Mouse (Mus musculus) liver (tissue): ENCODE measurements around the gene Tmed4.

Experiments
- DNase-seq: peaks from one replicate; pipeline ENCODE4 v3.0.0-alpha.2; 2020; ENCODE audit warnings: mixed read lengths

Tmed4 gene

DNA sequence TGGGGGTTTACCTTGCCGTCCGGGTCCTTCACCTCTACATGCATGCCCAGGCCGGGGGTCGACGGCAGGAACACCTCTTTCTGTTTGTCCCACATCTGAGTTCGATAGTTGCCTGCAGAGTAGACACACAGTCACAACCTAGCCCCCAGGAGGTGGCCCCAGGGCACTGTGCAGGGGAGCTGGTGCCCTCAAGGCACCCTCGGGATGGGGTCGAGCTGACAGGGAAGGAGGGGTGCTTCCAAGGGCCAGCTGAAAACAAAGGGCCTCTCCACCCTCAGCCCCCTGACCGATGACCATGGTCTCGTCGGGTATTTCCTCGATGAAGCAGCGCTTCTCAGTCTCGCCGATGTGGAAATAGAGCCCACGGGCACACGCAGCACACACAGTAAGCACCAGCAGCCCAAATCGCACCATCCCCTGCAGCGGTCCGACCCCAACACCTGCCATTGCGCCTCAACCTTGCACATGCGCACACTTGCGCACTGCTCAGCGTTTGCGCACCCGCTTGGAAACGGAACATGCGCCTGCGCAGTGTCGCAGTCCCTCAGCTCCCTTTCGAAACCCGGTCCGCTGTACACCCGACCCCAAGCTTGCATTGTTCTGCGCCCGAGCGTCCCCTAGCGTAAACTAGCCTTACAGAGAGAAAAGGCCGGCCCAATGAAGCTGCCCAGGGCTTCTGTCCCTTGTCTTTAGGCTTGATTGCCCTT lies at the start of gene Tmed4:
Tmed4 (minus strand) TSS at position 484 of the 707 bp plus-strand sequence.
- DNase-seq: peak; percentile 97

DNA sequence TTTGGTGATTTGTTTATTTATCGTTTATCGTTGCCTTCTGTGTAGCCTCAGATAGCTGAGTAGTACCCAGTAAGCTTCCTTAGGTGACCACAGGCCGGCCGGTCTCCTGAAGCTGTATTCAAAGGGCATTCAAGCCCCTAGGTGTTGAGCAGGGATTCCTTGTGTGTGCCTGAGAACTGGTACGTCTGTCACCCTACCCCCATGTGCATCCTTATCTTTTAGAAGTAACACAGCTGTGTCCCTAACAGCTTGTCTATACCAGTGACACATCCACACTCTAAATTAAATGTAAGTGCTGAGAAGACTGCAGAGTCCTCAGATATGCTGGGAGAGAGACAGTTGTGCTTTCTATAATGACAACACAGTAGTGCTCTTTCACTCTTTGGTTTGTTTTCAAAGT lies 48.7 kb upstream of the Tmed4 start:
- DNase-seq: no peak

DNA sequence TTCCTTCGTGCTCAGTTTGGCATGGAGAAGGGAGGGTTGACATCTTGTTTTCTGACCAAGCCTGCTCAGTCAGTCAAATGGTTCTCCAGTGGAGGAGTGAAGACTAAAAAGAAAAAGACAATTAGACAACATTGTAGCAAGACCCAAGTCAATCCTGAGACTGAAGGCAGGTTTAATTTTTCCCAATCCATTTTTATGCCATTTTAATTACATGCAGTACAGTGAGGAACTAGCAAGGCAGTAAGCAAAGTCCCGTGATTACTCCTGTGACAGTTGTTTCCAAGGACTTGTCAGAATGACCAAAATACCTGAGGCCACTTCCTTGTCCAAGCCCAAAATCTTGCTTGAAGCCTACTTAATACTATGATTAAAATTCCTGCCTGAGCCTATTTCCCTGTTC lies 47.4 kb upstream of the Tmed4 start:
- no peak for DNase-seq

DNA sequence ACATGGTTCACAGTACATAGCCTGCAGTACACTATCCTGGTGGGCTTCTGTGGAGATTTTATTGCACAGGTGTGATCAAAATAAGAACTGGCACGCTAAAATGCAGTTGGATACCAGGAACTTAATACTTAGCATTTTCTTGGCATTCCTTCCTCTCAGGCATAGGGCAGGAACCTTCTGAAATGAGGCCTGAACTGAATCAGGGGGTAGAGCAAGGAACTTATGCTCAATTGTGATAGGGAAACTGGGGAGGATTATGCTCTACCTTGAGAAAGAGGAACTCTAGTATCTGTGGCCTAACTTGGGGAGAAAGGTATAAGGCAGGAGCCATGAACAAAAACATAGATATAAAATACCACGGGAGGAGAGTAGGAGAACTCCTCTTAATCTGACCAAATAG lies 44.7 kb upstream of the Tmed4 start:
- DNase-seq: no peak

DNA sequence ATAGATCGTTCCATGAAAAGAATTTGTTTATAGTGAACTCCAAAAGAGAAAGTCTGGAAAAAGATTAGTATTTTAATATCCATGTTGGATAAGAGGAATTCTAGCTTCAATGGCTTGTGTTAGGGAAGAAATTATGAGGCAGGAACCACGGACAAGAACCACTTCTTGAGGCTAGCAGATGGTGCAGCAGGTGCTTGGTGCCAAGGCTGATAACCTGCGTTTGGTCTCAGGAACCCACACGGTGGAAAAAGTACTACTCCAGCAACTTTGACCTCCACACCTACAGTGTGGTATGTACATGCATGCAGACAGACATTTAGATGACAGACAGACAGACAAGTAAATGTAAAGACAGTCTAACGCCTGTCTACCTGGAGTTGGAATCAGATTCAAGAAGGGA lies 43.9 kb upstream of the Tmed4 start:
- no peak for DNase-seq

DNA sequence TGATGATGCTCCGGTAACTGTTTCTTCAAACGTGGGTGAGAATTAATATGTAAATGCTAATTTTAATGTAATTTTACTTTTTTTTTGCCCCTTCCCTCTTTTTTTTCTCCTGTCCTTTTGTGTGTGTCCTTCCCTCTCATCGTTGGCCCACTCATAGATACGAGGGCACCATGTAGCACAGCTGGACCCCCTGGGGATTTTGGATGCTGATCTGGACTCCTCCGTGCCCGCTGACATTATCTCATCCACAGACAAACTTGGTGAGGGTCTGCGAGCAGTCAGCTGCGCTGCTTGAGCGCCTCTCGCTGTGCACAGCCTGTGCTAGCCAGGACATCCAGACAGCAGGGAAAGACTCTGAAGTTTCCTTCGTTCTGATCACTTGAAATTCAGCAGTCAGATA lies 42.2 kb upstream of the Tmed4 start:
- DNase-seq: no peak

DNA sequence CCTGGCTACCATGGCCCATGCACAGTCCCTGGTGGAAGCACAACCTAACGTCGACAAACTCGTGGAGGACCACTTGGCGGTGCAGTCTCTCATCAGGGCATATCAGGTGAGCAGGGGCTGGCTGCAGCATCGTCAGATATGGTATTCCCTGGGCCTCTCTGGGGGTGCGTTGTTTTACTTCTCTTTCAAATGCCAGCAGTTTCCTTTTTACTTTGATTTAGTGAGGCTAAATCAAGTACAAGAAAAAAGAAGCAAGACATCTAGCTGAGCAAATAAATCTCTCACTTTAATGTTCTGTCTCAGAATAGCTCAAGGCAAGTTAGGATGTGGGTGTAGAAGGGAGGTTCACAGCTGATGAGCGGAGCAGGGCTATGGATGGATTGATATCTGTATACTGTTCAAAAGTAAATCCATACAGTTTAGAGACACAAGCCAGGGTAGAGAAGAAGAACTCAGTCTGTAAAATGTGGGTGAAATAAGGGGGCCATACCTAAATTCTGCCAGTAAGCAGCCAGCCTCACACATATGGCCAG lies 39.3 kb upstream of the Tmed4 start:
- DNase-seq: no peak

DNA sequence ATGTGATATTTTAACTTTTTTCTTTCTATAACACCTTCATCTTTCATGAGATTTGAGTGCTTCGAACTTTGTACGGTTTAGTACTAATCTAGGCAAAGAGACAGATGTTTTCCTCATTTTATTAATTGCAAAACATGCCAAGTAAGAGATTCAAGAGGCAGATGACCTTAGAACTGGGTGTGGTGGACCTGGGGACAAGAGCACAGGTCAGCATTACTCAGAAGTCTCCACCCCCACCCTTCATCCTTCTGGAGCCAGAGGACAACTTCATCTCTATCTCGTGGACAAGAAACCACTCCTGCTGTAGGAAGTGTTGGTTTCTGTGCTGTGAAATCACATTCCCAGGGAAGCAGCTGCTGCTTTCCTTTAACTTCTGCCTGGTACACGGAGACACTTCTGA lies 33.5 kb upstream of the Tmed4 start:
- DNase-seq: no peak

DNA sequence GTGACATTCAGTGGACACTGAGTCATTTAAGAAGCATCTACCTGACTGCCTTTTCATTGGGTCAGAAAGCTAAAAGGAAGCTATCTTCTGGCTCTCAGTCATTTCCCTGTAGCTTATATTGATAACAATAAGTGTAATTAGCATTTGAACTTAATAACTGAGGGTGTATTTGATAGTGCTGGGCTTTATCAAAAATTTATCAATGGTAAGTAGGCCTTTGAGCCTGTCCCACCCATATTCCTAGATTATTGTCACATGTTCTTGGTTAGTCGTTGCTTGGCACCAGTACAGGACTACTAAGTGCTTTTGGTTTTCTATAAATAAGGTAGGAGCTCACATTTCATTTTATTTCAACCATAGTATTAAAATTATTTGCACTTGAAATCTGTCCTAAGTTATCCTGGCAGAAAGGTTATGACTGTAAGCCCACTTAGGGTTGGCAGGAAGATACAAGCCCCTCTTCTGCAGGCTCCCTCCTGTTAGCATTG lies 31.3 kb upstream of the Tmed4 start:
- DNase-seq: no peak

DNA sequence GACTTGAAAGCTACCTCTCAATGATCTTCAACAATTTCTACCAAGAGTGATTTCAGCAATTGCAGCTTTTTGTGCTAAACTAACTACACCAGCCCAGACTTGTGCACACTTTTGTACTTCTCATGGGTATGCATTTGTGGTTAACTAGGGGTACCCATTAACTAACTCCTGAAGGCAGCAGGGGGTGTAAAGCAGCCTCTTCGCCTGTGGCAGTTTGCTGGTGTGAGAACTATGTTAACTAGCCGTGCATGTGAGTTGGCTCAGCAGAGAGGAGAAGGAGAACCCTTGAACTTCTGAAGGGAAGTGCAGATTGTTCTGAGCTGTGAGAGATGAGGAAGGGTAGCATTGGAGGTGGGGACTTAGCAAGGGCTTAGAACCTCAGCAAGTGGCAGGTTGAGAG lies 28.1 kb upstream of the Tmed4 start:
- no peak for DNase-seq

DNA sequence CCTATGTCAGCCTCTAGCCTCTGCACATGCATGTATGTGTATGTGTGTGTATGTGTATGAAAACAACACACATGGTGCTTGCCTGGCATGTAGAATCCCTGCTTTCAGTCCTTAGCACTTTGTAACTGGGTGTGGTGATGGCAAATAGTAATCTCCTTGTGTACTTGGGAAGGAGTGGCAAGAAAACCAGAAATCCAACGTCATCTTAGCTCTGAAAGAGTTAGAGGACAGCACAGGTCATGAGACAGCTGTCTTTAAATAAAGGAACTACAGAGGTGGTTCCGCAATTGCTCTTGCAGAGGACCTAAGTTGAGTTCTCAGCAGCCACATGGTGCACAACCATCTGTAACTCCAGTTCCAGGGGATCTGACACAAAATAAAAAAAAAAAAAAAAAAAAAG lies 24.8 kb upstream of the Tmed4 start:
- no peak for DNase-seq

DNA sequence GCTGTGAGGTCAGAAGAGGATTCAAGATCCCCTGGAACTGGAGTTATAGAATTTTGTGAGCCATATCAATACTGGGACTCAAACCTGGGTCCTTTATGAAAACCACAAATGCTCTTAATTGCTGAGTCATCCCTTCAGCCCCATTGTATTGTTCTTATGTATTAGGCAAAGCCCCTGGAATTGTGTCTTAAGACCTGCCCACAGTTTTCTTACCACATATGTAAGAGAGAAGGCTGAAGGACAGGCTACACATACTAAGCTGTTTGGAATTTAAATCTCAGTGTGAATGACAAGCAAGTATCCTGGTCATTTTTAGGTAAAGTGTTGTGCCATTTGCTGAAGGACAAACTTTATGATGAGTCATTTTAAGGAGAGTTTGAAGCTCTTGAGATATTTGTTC lies 21.4 kb upstream of the Tmed4 start:
- no peak for DNase-seq

DNA sequence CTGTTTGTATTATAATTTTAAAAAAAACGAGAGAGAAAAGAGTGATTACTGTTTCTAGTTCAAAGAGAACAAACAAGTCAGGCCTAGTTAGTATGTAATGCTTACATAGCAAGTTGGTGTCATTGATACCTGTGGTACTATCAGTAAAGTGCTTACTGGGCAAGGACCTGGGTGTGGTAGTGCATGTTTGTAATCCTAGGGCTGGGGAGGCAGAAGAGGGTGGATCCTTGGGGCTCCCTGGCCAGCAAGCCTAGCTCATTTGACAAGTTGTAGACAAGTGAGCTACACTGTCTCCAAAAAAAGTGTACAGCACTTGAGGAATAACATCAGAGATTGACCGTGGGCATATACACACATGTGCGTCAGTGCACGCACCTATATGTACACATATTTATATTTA lies 20.0 kb upstream of the Tmed4 start:
- peak; percentile 86 for DNase-seq

DNA sequence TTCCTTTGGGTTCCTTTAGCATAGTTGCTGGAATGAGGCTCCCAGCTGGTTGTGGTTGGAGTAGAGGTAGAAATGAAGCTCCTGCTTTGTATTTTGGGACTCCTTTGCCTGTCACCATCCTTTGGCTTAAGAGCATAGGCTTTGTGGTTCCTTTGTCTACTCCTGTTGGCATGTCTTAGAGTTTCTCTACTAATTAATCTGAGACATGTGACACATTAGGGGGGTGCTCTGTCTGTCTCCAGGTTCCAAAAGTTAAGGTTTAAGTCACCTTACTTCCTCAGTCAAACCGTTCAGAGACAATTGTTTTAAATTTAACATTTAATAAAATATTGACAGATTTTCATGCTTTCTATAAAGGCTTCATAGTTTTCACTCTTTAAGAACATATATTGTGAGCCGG lies 18.9 kb upstream of the Tmed4 start:
- DNase-seq: no peak

DNA sequence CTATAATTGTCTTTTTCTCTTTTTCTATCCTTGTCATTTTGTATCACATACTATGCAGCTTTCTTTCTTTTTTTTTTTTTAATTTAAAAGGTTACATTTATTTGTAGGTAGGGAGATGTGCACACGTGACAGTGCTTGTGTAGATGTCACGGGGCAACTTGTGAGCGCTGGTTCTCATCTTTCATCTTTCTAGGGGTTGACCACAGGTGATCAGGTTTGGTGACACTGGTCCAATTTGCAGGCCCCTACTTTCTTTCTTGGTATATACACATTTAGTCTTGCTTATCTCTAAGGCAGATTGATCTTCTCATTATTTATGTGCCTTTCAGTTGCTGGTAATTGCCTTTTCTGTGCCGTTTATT lies 18.3 kb upstream of the Tmed4 start:
- DNase-seq: no peak

DNA sequence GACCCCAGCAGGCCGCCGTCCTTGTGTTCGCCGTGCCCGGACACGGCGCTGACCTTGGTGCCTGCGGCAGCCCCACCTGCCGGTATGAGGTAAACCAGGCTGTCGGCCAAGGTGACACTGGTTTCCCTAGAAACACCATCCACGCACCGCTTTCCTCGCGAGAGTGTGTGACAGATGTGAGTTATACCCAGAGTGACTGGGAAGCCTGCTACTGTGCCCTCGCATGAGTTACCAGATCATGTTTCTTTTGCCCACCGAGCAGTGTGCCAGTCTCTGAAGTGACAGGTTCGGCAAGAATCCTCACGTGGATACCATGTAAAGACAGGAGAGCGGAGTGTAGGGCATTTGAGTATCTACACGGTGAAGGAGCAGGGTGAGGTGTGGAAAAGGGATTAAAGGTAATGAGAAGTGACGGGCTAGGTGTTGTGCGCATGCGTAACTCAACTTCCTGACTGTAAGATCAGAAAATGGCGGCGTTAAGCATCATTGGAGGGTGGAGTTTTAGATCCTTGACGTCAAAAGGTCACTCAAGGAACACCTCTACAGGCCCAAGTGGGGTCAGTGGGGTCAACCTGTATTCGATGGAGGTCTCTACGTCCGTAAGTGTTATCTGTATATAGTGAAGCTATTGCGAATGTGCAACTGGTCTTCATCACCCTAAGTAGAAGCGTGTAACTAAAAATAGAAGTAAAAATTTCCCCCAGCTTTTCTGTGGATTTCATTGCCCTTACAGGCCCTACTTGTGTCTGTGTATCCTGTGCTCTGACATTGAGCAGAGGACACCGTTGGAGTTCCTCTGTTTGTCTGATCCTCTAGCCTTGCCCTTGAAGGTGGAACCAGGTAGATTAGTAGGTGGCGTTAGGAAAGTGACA lies 17.7 kb upstream of the Tmed4 start:
- peak; percentile 75 for DNase-seq

DNA sequence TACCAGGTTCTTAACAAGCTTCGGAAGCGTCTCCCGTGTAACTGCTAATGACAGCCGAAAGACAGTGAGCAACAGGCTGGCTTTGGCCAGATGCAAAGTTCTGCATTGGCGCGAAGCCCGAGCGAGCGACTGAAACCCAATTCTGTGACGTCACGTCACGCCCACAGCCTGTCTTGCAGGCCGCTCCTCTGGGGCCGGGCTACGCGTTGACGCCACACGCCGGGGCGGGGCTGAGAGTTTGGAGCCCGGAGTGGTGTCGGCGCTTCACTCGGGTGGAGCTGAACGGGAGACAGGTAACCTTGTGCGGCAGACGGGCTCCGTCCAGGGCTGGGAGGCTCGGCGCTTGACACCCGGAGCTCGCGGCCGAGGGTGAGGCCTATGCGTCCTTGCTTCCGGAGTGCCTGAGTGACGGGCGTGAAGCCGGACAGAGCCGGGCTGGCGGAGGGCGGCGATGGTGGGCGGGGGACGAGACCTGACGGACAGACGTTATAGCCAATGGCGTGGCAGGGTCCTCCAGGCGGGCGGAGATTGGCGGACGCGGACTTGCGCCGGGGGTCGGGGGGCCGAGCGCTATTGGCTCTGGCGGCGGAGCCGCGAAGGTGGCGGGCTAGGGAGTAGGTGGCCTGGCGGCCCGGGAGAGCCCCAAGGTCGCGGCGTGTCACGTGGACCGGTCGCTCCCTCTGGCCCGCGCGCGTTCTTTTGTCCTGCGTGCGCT lies 16.9 kb upstream of the Tmed4 start, which contains the start of gene Ogdh:
Ogdh (plus strand) TSS at position 233 of the 715 bp plus-strand sequence.
- DNase-seq: peak; percentile 99

DNA sequence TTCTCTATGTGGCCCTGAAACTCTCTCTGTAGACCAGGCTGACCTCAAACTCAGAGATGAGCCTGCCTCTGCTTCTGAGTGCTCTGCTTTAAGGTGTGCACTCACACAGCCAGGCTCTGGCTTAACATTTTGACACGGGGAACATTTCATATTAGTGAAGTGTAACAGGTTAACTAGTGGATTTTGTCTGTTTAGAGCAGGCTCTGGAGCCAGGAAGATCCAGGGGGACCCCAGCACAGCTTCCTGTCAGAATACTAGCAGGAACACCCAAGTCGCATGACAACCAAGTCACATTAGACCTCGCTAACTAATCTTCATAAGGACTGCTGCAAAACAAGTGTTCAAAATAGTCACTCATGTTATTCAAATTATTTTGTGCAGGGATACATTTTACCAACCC lies 16.2 kb upstream of the Tmed4 start:
- DNase-seq: no peak

DNA sequence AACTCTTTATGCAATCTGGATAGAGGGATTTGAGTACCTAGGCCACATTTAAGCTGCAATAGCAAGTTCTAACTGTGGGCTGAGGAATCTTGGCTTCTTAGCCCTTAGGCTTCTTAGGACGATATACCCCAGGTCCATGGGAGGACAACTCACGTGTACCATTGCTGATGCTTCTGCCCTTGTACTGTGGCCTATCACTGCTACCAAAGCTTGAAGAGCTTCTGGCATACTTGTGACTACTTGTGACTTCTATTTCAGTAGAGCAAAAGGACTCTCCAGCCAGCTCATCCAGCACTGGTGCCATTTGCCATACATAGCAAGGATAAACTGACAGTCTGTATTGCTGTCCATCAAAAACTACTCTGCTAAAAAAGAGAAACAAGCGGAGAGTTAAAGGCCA lies 15.5 kb upstream of the Tmed4 start:
- DNase-seq: no peak

DNA sequence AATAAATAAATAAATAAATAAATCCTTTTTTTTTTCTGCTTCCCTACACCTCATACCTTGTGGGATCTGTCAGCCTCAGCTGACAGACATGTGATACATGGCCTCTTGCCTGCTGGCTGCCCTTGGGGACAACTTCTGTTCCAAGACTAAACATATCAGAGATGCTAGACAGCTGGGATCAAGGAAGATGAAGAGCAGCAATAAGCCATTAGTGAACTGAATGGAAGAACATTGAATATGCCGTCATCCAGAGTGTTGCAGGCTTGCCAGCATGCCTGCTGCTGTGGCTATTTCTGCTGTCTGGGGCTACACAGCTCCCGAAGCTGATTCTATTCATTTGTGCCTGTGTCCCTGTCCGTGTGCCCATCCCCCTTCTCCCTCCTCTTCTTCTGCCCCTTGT lies 8.3 kb upstream of the Tmed4 start:
- DNase-seq: no peak

DNA sequence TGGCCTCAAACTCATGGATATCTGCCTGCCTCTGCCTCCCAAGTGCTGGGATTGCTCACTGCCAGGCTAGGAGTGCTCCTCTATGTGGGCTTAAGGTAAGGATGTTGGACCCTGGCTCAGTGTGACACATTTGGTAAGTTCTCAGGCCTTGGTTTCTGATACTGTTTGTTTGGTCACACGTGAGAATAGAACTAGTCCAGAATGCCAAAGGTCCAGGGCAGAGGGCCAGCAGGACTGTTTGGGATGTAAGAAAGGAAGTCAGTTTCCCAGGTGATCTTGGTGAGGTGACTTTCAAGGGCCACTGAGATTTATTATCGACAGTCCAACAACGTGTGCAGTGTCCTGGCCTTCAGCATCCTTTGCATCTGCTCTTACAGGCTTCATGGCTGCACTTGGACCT lies 1.8 kb upstream of the Tmed4 start:
- no peak for DNase-seq

DNA sequence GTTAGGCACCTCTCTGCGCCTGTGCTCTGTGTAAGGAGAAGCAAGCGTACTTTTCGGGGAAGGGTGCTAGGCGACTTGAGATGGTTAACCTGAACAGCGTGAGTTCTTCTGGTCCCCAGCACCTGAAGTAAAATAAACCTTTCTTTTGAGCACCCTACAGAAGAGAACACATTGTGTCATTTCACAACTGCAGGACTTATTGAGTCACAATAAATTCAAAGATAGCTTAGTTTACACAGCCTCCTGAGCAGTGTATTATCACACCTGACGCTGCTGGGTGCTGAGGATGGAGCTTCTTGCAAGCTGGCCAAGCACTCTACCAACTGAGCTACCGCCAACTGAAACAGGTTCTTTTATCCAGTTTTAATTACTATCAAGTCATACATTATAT lies 419 bp upstream of the Tmed4 start:
- DNase-seq: no peak

DNA sequence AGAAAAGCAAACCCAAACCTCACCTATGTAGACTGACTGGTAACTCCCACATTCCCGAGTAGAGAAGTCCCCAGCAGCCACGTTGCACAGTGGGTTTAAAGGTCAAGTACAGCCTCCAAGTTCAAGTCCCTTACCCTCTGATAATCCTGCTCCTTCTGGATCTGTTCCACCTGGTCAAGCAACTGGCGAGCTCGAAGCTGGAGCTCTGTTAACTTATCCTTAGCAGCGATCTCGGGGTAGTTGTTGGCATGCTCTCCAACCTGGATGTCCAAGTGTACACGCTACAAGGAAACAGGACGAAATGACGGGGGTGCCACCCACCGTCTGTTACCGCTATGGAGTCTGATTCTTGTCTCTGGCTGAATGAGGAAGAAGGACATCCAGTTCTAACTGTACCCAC lies 1.1 kb downstream of the Tmed4 start:
- DNase-seq: no peak
